Mouse (Mus musculus) heart, embryonic 15.5 days (tissue): ENCODE measurements around the gene Nceh1. TPM values are rescaled to one million over a fixed set of nuclear protein-coding genes. Genes with fewer than 3 reads are reported as not detected.

ENCODE experiments used
- ATAC-seq: fragments of 200-750 bp; cut with Nextera tagmentation; replicated peaks from 2 replicates; pipeline ENCODE4 v1.8.0; 2017; ENCODE audit warnings: low read depth, moderate TSS enrichment; ENCODE audit not compliant: insufficient number of reproducible peaks, insufficient read depth, low FRiP score
- H3K27ac ChIP-seq: fragments of 300-500 bp; sonication (generic); 2 replicates; pipeline ENCODE4 v1.5.1; 2015; ENCODE audit warnings: mild to moderate bottlenecking, inconsistent platforms
- H3K27me3 ChIP-seq: fragments of 300-500 bp; sonication (generic); 2 replicates; pipeline ENCODE4 v1.6.1; 2015; ENCODE audit warnings: inconsistent platforms
- H3K36me3 ChIP-seq: fragments of 300-500 bp; sonication (generic); 2 replicates; pipeline ENCODE4 v1.6.1; 2015; ENCODE audit warnings: mild to moderate bottlenecking, inconsistent platforms
- H3K4me1 ChIP-seq: fragments of 300-500 bp; sonication (generic); replicated peaks from 2 replicates; pipeline ENCODE4 v1.6.1; 2015; ENCODE audit warnings: inconsistent platforms
- H3K4me2 ChIP-seq: fragments of 300-500 bp; sonication (generic); 2 replicates; pipeline ENCODE4 v1.6.1; 2015; ENCODE audit warnings: inconsistent platforms, mild to moderate bottlenecking, moderate library complexity
- H3K4me3 ChIP-seq: fragments of 300-500 bp; sonication (generic); 2 replicates; pipeline ENCODE4 v1.5.1; 2015; ENCODE audit warnings: mild to moderate bottlenecking, inconsistent platforms
- H3K9ac ChIP-seq: fragments of 300-500 bp; sonication (generic); 2 replicates; pipeline ENCODE4 v1.6.1; 2015; ENCODE audit warnings: mild to moderate bottlenecking, inconsistent platforms
- H3K9me3 ChIP-seq: fragments of 300-500 bp; sonication (generic); replicated peaks from 2 replicates; pipeline ENCODE4 v1.6.1; 2016; ENCODE audit warnings: inconsistent platforms
- WGBS: fragments of 180-500 bp; shearing (Covaris S2); methylation state at CpG from one replicate; pipeline ENCODE4 v1.1.7; 2015; ENCODE audit warnings: mixed read lengths; 5-methylcytosine and 5-hydroxymethylcytosine counted together
- polyA plus RNA-seq: library from polyadenylated mRNA; unstranded; fragments of >200 nt; fragmentation: Nextera tagmentation; extraction: Ambion mirVana; gene quantifications from 2 replicates; pipeline ENCODE4 v1.2.1, GENCODE M21; 2015

The Nceh1 gene
- 18.4 and 23.3 TPM in 2 replicates for polyA plus RNA-seq

DNA sequence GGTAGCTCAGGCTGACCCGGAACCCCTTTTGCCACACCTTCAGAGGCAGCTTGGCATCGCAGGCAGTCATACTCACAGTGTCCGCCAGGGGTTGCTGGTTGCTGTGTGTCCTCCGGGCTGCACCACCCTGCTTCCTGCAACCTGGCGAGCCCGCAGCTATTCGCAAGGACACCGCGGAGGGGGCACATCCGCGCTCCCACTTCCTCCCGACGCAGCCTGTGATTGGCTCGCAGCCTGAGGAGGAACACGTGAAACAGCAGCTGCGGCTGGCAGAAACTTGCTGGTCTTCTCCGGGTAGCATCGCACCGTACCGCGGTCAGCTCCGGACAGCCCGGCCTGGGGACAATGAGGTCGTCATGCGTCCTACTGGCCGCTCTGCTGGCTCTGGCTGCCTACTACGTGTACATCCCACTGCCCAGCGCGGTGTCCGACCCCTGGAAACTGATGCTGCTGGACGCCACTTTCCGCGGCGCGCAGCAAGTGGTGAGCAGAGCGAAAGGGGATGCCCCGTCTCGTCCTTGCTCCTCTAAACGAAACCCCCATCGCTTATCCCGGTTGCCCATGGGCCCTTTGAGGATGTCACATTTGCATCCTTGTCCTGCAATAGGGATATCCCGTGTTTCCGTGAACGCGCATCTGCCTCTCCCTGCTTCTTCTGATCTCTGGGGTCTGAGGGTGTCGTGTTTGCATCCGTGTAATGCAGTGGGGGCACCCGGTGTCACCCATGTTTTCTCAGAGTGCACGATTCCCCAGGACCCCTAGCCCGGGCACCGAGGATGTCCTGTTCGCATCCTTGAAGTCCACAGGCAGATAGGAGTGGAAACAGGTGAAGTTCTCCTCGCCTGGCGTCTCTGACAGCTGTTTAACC lies at the start of gene Nceh1:
Nceh1 (plus strand) TSS at position 233 of the 868 bp plus-strand sequence.
- peak within 1 kb of the TSS; percentile 84 for H3K4me2 ChIP-seq
- WGBS, result under 1% methylated on average over 54 of the region's 54 CpGs
- H3K27me3 ChIP-seq, result no peaks in the 10 kb centered on the region
- H3K4me1 ChIP-seq, result peaks cover 4% of the 10 kb centered on the region; the same call in 1 of the 2 replicates
- peak; percentile 97 for ATAC-seq
- H3K4me3 ChIP-seq, result peak within 1 kb of the TSS; percentile 67
- H3K9ac ChIP-seq, result peak within 1 kb of the TSS; percentile 66
- H3K36me3 ChIP-seq, result no peaks in the 10 kb centered on the region
- peak within 1 kb of the TSS; percentile 61 for H3K27ac ChIP-seq
- H3K9me3 ChIP-seq, result no peaks in the 10 kb centered on the region

DNA sequence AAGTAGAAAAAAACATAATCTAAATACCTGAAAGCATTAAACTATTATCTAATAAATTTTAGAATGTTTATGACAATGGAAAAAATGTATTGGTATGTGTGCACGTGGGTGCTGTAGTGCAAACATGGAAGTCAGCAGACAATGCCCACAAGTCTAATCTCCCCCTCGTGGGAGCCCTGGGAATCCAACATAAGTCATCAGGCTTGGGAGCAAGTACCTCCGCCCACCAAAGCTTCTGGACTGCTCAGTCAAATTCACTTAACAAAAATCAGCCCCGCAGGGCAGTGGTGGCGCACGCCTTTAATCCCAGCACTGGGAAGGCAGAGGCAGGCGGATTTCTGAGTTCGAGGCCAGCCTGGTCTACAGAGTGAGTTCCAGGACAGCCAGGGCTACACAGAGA lies 42.7 kb upstream of the Nceh1 start:
- Histone ChIP-seq H3K36me3 (peaks cover 72% of the 10 kb centered on the region), H3K27me3 (no peaks in the 10 kb centered on the region), H3K4me3 (no peak overlapping the region), H3K4me1 (no peaks in the 10 kb centered on the region), H3K27ac (no peak overlapping the region), H3K9me3 (no peaks in the 10 kb centered on the region), H3K9ac (no peak overlapping the region), H3K4me2 (no peak overlapping the region)
- ATAC-seq, result no peak
- WGBS, result 83% methylated on average over 8 of the region's 8 CpGs

DNA sequence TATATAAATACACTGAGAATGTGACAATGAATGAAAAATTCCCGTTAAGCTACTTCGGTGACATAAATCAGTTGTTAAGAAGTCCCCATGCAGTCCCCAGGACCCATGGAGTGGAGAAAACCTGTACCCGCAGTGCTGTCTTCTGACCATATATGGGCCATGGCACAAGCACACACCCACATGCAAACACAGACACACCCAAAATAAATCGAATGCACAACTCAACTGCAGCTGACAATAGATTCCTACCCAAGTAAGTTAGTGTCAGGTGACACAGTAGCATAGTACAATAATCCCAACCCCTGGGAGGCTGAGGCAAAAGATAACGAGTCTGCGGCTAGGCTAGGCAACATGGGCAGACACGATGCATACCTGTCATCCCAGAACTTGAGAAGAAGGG lies 39.2 kb upstream of the Nceh1 start:
- WGBS, result 87% methylated on average over 7 of the region's 7 CpGs
- H3K4me3 ChIP-seq, result no peak overlapping the region
- H3K27ac ChIP-seq, result no peak overlapping the region

DNA sequence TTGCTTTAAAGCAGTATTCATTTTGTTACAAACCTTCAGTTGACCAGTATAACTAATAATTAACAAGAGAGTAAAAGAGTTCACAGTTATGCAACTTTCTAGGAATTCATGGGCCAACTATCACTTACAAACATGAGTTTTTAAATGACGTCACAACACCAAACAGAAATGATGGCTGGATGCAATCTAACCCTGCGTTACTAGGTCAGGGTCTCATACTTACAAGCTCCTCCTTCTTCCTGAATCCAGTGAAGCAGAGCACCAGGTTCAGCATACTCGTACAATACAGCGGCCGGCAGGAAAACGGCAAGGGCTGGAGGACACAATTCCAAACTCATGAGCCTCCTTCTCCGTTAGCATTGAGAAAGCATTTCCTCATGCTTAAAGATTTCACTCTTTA lies 37.0 kb upstream of the Nceh1 start:
- Histone ChIP-seq H3K36me3 (peaks cover 55% of the 10 kb centered on the region), H3K9ac (no peak overlapping the region), H3K9me3 (no peaks in the 10 kb centered on the region), H3K4me1 (no peaks in the 10 kb centered on the region), H3K4me2 (no peak overlapping the region), H3K27ac (no peak overlapping the region), H3K4me3 (no peak overlapping the region), H3K27me3 (no peaks in the 10 kb centered on the region)
- no peak for ATAC-seq
- WGBS, result 91% methylated on average over 7 of the region's 7 CpGs

More for the DNA sequence above, 39.2 kb upstream of the Nceh1 start:
- H3K9me3 ChIP-seq, result no peaks in the 10 kb centered on the region
- H3K36me3 ChIP-seq, result peaks cover 56% of the 10 kb centered on the region
- no peaks in the 10 kb centered on the region for H3K4me1 ChIP-seq
- no peak overlapping the region for H3K4me2 ChIP-seq
- H3K27me3 ChIP-seq, result no peaks in the 10 kb centered on the region
- no peak overlapping the region for H3K9ac ChIP-seq
- no peak for ATAC-seq

DNA sequence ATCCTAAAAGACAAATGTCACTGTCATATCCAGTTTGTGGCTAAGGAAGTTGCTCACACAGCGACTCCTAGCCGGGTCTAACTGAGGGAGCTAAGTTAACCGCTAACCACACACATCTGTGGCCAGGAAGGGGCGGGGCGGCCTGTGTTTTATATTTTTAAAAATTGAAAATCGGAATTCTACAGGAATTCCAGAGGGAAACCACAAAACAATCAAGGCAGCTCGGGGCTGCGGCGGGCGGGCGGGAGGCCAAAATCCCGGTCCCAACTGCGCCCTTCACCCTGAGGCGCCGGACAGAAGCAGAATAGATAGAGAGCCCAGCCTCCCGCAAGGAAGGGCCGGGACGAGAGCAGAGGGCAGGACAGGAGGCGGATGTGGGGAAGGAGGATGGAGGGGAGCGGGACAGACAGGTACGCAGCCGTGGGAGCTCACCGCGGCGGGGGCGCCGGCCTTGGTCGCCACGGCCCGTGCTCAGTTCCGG lies 29.5 kb upstream of the Nceh1 start:
- Histone ChIP-seq H3K4me1 (peaks cover 27% of the 10 kb centered on the region), H3K27me3 (no peaks in the 10 kb centered on the region), H3K4me2 (peak overlapping the region; percentile 72), H3K36me3 (peaks cover 18% of the 10 kb centered on the region; the same call in 1 of the 2 replicates), H3K9me3 (no peaks in the 10 kb centered on the region), H3K27ac (peak overlapping the region; percentile 76), H3K9ac (peak overlapping the region; percentile 82), H3K4me3 (peak overlapping the region; percentile 97)
- under 1% methylated on average over 31 of the region's 31 CpGs for WGBS
- peak; percentile 31 for ATAC-seq

DNA sequence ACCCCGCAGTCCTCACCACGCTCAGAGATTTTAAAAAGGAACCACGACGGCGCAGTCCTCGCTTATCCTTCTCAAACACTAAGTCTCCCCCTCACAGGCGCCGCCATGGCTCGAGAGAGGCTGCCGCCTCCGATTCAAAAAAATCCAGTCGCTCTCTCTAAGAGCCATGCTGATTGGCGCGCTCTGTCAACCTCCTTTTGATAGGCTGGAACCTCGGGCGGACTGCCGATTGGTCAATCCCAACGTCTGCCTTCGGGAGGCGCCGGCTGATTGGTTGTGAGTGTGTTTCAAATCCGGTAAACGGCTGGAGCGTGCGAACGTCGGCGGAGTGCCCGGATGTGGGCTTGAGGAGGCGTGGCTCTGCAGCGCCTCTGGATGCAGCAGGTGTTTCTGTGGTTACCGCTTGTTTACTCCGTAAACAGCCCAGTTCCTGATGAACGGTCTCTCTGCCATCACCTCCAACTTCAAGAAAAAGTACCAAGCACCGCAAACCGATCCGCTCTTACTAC lies 29.0 kb upstream of the Nceh1 start, which contains the start of gene Ect2:
Ect2 (minus strand) TSS at position 178 of the 509 bp plus-strand sequence.
- H3K4me1 ChIP-seq, result peaks cover 27% of the 10 kb centered on the region
- no peaks in the 10 kb centered on the region for H3K27me3 ChIP-seq
- H3K4me2 ChIP-seq, result peak within 1 kb of the TSS; percentile 72
- peak within 1 kb of the TSS; percentile 97 for H3K4me3 ChIP-seq
- peak within 1 kb of the TSS; percentile 83 for H3K27ac ChIP-seq
- WGBS, result under 1% methylated on average over 37 of the region's 37 CpGs
- peak within 1 kb of the TSS; percentile 82 for H3K9ac ChIP-seq
- no peaks in the 10 kb centered on the region for H3K9me3 ChIP-seq
- H3K36me3 ChIP-seq, result 0 out of 2 replicates have a peak, but pooled peaks cover 13% of the 10 kb centered on the region
- ATAC-seq, result peak; percentile 99

- WGBS, result 50% methylated on average over 2 of the region's 2 CpGs
- peaks cover 27% of the 10 kb centered on the region for H3K4me1 ChIP-seq
- no peaks in the 10 kb centered on the region for H3K9me3 ChIP-seq
- H3K4me2 ChIP-seq, result peak overlapping the region; percentile 72
- H3K9ac ChIP-seq, result peak overlapping the region; percentile 51
- 0 out of 2 replicates have a peak, but pooled peaks cover 9% of the 10 kb centered on the region for H3K36me3 ChIP-seq
- H3K4me3 ChIP-seq, result peak overlapping the region; percentile 97
- H3K27ac ChIP-seq, result peak overlapping the region; percentile 83
- ATAC-seq, result no peak
- H3K27me3 ChIP-seq, result no peaks in the 10 kb centered on the region
These were observed 28.5 kb upstream of the Nceh1 start for GRCm38 (mm10) chr3:27154280-27154679.

DNA sequence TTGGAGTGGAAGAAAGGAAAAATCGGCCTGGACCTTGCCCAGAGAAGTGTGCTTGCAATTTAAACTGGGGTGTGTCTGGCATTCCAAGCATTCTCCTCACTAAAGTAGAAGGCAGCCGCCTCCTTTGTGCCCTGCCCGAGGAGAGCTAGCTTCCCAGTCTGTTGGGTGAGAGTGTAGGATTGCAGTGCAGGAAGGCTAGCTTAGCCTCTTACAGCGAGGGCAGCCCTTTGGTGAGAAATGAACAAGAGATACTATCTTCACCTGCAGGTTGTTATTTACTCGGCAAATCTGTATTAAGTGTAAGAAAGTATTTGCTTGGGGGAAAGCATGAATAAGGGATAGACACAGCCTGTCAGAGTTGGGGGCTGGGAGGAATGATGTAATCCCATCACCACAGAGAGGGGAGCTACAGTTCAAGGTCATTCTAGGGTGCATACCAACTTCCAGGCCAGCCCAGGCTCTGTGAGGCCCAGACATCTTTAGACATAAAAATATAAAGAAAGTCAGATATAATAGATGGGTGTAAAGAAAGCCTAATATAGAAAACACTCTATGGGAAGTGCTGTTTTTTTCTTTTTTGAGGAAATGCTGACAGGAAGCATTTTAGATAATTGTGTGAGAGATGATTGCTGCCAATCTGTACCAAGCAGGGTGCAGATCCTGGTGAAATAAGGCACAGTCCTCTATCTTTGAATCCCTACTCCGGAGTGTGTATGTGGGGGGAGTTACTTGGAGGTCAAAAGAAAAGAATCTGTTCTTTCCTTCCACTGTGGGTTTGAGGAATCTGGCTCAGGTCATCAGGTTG lies 27.5 kb upstream of the Nceh1 start:
- Histone ChIP-seq H3K27me3 (no peaks in the 10 kb centered on the region), H3K4me3 (no peak overlapping the region), H3K36me3 (0 out of 2 replicates have a peak, but pooled peaks cover under 1% of the 10 kb centered on the region), H3K9me3 (no peaks in the 10 kb centered on the region), H3K27ac (peak overlapping the region; percentile 83), H3K4me1 (peaks cover 27% of the 10 kb centered on the region), H3K4me2 (peak overlapping the region; percentile 5; the same call in 1 of the 2 replicates), H3K9ac (no peak overlapping the region)
- ATAC-seq, result no peak
- WGBS, result 21% methylated on average over 6 of the region's 6 CpGs

DNA sequence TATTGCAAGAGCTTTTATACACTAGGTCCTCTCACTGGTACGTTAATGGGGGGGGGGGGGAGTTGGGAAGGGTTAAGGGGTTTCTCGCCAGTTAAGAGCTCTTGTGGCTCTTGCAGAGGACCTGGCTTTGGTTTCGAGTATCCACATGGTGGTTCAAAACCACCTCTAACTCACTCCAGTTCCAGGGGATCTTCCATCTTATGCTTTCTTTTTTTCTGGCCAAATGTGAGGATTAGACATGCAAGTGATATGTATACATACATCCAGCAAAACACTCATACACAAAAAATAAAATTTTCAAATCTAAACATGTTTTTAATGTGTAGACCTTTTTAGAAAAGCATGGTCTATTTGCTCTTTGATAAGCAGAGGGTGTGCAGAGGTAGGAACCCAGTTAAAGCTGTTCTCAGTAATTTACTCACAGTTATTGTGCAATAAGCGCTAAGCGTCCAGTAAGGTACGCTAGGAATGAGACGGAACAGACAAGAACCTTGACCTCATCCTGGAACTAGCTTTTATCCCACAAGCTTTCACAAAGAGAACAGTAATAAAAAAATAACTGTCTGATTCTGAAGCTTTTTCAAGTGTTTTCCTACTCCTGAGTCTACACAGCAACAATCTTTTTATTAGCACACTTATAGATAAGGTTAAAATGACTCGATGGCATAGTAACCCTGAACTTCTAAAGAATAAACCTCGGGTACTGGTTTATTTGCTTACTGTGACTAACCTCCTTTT lies 26.7 kb upstream of the Nceh1 start:
- 64% methylated on average over 9 of the region's 9 CpGs for WGBS
- H3K4me2 ChIP-seq, result no peak overlapping the region
- no peak overlapping the region for H3K9ac ChIP-seq
- no peak overlapping the region for H3K4me3 ChIP-seq
- H3K27me3 ChIP-seq, result no peaks in the 10 kb centered on the region
- H3K4me1 ChIP-seq, result peaks cover 27% of the 10 kb centered on the region
- peak overlapping the region; percentile 83 for H3K27ac ChIP-seq
- H3K9me3 ChIP-seq, result no peaks in the 10 kb centered on the region
- ATAC-seq, result no peak
- no peaks in the 10 kb centered on the region for H3K36me3 ChIP-seq

DNA sequence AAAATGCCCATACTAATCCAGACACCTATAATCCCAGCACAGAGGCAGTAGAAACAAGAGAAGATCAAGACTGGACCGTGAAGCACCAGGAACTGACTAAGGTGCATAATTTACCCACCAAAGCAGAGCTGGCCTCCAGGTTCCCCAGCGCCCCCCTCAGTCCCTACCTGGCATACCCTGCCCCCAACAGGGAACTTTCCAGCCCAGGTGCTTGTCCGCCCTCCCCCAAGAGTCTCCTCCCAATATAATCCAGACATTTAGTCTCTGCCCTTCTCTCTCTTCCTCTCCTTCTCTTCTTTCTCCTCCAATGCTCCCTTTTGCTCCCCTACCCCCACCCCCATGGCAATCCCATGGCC lies 26.2 kb upstream of the Nceh1 start:
- Histone ChIP-seq H3K27me3 (no peaks in the 10 kb centered on the region), H3K9me3 (no peaks in the 10 kb centered on the region), H3K4me2 (no peak overlapping the region), H3K9ac (no peak overlapping the region), H3K4me1 (peaks cover 25% of the 10 kb centered on the region), H3K4me3 (no peak overlapping the region), H3K27ac (no peak overlapping the region), H3K36me3 (no peaks in the 10 kb centered on the region)
- 62% methylated on average over 3 of the region's 3 CpGs for WGBS
- ATAC-seq, result no peak
